Mouse (Mus musculus): ENCODE data around the gene Ebf1.

The Ebf1 gene

DNA sequence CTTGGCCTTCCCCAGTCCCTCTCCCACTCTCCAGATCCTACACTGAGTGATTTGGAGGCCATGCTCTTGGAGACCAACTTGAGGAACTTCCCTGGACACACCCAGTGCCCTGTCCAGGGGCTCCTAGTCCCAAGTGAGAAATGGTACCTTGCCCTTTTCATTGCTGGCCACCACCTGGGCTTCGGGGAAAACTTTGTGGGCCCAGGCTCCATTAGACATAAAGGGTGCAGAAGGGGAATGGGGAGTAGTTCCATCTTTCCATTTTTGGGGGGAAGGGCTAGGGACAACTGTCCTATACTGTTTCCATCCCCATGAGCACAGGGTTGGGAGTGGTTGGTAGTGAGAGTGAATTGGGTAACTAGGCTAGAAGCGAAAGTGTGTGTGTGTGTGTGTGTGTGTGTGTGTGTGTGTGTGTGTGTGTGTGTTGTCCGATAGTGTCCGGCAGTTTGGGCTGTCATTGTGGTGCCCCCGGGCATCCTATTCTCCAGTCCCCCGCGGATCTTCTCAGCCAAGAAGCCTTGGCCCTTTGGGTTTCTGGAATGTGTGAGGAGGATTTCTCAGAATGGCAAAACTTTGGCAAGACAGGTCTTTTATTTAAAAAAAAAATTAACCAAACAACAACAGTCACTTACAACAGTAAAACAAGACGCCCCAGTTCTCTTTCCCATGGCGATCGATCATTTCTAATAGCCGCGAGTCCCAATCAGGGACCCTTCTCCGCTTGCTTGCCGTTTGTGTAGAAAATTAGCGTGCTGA, 2.2 kb downstream of the Ebf1 start:
- DNase-seq (ENCODE audit: low spot score): no peak

DNA sequence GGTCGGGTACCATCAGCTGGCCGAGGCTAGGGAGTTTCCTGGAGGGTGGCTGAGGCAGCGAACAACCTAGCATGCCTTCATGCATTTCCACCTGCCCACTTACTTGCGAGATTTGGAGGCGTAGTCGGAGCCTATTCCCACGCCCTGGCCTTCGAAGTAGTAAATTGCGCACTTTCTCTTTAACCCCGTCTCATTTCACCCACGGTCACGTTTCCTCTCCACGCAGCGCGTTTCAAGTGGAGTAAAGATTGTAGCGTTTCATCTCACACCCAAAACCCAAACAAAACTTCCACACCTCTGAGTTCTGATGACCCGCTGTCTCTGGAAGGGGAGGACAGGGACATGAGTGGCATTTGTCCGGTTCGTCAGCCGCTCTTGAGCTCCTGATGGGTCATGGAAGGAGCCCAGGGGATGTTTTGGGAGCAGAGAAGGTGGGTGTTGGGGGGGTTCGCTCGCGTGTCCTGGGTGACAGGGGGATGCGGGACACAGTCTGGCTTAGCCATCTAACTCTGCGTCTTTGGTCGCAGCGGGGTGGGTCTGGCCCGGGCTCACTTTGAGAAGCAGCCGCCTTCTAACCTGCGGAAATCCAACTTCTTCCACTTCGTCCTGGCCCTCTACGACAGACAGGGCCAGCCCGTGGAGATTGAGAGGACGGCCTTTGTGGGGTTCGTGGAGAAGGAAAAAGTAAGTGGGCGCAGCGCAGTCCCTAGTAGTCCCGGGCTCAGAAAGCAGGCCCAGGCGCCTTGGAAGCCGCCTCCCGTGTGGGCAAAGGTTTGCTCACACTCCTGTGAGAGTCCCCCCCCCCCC, 3.0 kb downstream of the Ebf1 start:
- no peak for DNase-seq (ENCODE audit: low spot score)

DNA sequence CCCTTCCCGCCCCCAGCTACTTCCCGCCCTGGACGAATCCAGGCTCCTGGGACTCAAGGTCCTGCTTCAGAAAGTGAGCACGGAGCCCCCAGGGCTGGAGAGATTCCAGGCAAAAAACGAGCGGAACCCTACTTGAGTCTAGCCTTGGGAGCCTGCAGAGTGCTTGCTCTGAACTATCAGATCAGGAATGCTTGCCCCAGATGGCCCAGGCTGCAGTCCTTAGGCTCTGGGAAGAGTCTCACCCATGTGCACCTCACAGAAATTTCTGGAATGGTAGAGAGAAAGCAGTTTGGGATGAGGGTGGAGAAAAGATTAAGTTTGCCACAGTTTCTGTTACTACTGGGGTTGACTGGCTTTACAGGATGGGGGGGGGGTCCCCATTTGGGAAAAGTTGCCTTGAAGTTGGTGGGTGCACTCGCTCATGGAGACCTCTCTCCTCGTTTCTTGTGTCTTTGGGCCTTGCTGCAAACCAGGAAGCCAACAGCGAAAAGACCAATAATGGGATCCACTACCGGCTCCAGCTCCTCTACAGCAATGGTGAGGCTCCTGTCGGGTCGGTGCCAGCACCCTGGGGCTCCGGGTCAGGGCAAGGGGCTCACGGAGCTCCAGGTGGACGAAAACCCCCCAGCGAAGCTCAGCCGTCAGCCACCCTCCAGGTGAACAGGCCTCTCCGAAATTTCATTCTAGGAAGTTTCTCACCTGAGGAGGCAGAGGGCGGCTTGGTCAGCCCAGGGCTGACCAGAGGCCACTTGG, 3.8 kb downstream of the Ebf1 start:
- DNase-seq (ENCODE audit: low spot score): no peak

DNA sequence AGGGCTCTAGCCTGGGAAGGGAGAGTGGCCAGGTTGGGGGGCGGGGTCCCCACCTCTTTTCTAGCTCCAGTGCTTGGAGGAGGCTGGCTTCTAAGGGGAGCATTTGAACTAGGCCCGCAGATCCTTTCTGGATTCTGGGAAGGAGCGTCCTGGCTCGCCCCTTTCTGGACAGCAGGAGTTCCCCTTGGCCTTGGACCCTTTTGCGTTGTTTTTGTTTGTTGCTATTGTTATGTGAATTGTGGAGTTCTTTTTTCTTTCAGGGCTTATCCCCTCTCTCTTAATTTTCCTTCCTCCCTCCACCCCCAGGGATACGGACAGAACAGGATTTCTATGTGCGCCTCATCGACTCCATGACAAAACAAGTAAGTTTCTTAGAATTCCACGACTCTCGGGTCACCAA, 4.5 kb downstream of the Ebf1 start:
- no peak for DNase-seq (ENCODE audit: low spot score)

DNA sequence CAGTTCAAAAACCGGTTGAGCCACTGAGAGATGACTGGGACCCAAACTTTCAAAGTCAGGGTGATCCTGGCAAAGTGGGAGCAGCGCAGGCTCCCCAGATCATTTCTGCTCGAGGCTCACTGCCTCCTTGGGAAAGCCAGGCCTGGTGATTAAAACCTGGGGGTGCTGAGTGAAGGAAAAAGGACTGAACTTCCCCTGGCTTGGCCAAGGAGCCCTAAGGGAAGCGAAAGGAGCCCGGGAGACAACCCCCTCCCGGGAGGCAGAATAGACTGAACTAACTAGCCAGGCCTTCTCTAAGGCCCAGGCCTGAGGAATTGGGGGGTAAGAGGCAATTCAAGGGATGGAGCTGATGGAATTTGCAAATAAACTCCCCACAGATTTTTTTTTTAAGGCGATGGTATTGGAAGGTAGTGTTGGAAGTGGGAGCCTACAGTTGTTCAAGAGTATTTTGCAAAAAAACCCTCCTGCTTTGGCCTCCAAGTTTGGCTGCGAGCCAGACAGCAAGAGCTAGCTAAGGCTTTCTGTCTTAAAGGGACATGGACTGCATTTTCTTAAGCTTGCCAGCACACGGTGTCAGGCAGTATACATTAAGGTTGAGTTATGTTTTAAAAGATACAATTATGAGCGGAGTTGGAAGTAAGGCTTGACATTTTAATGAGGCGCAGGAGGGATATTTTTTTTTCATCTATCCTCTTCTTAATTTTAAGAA, 5.1 kb downstream of the Ebf1 start:
- no peak for DNase-seq (ENCODE audit: low spot score)

DNA sequence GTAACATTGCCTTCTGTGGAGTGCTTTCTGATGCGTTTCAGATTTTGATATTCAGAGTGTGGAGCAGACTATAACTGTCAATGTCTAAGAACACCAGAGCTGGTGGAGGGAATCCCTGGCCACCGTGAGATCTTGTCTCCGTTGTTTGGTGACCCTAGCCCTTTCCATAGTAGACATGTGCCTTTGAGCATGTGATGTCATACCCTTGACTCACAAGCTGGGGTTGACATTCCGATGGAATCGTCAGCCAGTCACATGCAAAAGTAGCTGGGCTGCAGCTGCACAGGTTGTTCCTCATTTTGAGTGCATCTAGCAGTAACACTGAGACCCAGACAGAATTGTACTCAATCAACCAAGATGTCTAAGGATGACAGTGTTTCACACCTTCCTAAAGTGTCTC, 7.4 kb downstream of the Ebf1 start:
- DNase-seq (ENCODE audit: low spot score): no peak

DNA sequence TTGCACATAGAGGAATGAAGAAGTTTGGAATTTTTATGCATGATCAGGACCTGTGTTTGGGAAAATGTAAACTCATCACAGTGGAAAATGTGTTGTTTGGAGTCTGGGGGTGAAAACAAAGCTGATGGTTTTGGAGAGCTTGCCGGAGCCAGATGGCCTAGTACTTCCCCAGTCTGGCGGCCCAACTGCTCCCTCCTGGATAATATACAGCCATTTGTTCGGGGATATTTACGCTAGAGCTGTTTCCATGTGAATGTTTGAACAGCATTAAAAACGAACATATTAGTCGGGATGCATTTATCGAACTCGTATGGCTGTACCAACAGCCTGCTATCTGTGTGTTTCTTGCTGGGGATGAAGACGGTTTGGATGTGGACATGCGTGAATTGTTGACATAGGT, 8.9 kb downstream of the Ebf1 start:
- DNase-seq (ENCODE audit: low spot score): no peak

DNA sequence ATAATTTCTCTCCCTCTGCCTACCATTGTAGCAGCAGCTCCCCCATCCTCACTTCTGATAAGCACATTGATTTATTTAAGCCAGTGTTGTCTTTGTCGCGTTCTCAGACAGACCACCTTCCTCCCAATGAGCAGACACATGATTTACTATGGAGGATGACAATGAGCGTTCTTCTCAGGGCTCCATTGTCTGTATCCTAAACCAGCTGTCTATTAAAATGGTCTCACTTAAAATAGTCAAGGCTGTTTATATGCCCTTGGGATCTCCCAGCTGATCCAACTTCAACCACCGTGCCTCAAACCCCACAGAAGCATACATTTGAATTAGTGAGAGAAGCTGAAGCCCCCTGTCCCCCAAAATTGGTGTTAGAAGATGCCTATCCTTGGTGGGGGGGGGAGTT, 11.3 kb downstream of the Ebf1 start:
- DNase-seq (ENCODE audit: low spot score): no peak

DNA sequence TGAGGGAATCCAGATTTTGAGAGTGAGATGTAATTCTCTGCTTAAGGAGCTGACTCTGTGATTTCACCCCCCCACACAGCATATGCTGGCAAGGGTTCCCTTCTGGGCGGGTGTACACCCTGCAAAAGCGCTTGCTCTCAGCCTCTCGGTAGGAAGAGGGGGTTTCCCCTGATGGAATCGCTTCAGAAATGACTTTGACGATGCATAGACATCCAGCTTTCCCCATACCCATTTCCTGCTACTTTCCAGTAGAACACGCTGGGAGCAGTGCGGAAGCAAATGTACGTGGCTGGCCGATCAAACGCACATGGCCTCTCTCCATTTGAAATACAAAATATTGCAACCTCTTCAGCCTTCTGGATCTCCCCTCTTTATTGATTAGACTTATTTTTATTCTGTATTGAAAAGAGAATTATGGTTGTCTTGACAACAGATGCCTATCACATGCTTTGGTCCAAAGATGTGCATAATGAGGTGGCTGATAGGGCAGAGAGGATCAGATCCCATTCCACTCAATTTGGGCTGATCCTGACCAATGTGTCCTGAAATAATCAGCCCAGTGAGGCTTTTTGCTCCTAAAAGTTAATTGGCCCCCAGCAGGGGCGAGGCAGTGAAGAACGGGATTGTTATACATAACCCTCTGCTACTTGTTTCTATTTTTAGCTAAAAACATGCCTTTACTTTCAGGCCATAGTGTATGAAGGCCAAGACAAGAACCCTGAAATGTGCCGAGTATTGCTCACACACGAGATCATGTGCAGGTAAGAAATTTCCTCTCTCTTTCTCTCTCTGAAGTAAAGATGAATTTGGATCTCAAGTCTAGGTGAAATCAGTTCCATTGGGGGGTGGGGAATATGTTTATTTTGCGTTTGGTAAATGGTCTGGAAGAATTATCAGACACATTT, 15.2 kb downstream of the Ebf1 start:
- DNase-seq (ENCODE audit: low spot score): no peak

DNA sequence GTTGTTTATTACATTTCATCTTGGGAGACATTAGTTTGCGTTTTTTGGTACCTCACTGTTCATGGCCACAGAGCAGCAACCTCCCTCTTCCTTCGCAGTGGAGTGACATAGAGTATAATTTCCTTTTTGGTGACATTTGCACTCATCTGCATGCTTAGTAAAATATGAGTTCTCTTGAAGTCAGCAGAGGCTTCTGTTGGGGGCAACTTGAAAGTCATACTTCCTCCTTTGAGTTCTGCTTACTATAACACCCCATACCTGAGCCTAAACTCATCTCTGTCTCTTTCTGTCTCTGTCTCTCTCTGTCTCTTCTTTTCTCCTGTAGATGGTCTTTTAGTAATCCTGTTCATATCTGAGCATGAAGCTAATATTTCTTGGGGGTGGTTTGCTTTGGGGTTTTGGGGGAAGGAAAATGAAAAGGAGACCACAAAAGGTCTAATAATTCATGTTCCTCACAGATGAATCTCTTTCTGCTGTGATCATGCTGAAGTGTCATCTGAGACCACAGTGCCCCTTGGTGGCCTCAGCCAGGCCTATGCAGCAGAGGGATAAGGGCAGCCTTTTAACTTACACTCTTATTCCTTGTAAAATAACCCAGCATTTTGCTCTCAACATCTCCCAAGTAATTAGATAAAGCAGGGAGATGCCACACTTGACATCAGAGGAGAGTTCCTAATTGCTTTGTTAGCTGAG, 16.0 kb downstream of the Ebf1 start:
- no peak for DNase-seq (ENCODE audit: low spot score)

DNA sequence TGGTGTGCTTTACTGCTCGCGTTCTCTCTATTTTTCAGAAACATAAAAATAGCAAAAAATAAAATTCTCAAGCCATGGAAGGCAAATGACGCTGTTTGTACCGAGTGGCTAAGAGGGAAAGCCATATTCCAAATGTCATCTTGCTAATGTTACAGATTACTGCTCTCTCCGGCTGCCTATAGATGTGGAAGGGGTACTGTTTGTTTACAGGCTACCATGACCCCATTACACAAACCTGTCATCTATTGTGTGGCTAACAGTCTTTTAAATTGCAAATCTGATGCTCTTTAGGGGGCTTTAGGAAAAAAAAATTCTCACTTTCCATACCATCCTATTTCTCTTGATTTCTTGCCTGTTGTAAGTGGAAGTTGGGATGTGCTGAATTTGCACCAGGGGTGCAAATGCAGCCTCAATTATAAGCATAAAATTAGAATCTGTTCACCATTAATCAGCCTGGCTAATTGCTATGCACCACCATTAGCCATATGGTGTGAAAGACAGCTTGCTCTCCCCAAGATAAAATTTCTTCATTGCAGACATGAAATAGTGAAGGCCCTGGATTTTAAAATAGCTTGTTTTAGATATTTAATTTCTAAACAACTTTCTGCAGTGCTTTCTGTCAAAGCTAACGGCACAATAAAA, 17.6 kb downstream of the Ebf1 start:
- DNase-seq (ENCODE audit: low spot score): no peak

DNA sequence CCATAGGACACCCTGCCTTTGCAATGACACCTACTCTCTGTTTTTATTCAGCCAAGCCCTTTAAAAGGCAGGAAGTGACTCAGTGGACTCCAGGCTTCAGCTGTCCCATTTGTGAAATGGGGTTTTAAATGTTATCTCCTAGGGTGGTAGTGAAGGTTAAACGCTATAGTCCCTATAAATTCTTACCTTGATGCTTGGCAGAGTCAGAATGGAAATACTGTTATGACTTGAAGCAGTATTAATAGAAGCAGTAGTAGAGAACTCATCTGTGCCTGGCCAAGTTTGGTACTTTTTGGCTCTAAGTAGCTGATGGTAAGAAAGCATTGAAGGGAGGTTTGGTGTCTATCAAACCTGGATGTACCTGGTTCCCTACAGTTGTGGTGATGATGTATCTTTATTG, 19.1 kb downstream of the Ebf1 start:
- no peak for DNase-seq (ENCODE audit: low spot score)

DNA sequence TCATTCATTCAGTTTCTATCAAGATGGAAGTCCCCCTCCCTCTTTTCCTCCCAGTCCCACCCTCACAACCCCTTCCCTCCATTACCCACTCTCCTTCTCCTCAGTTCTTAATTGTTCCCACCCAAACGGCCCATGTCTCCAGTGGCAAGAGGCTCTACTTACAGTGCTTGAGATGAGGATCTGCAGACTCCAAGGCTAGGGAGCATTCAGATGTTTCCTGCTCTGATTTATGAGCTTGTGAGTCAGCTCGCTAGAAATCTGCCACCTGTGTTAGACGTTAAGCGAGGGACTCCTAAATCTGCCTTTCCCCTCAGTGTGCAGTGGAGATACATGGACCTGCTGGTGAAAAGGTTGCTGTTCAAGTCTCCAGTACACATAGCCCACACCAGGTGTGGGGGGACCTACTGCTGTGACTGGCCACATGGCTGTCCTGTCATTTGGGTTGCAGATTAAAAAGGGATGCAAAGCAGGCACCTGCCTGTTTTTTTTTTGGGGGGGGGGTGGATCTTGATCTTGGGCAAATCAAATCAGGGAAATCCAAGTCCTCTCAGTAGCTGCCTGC, 21.2 kb downstream of the Ebf1 start:
- DNase-seq (ENCODE audit: low spot score): no peak

DNA sequence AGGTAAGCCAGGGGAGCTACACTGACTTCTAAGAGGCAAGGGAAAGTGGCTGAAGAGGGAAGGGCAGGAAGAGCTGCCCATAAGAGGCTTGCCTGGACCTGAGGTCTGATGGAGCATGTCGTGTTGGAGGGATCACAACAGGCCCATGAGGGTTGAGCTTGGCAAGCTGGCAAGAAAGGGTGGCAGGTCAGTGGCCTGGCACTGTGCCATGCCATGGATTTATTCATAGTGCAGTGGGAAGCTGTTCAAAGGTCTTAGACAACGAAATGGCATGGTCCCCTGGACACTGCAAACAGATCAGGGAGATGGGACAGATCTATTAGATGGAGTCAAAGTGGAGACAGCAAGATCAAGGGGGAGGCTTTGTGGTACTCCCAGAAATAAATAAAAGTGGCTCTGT, 24.4 kb downstream of the Ebf1 start:
- DNase-seq (ENCODE audit: low spot score): no peak

DNA sequence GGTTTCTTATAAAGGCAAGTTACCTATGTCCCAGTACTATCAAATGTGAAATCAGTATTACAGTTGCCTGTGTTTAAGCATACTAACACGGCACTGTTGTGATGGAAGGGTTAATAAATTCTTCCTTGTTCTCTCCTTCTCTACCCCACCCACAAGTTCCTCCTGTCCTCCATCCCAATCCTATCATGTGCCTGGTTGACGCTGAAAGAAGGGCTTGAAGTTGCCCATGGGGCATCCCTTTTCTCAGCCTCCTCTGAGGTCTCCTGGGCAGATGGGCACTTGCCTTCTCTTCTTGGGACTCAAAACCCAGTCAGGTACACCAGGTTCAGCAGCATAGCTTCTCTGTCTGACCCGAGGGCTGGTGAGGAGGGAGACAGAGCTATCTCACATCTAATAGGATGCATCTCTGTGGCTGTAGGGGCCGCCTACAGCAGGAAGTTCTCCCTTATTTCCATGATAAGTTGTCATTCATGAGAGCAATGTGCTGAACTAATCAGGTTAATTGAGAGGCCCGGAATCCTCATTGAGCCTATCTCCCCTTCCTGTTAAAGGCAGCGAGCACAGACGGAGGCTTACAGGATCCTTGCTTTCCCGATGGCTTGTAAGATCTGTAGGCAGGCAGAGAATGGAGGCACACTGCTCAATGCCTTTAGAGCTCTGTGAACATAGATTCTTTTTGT, 37.4 kb downstream of the Ebf1 start:
- DNase-seq (ENCODE audit: low spot score): no peak

DNA sequence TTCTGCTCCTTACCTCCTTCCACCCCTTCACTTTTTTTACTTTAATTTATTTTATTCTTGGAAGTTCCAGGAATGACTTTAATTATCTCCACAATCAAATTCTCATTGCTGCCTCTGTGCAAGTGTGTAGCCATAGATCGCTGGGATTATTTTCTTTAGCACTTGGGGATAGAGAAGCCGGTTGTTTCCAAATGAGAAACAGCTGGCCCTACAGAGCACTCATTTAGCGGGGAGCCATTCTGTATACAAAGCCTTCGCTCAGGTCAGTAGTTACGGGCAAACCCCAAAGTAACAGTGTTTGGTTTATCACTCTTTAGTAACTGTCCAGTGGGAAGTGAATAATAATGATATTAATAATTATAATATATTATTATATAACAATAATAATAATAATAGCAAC, 38.4 kb downstream of the Ebf1 start:
- DNase-seq (ENCODE audit: low spot score): no peak

DNA sequence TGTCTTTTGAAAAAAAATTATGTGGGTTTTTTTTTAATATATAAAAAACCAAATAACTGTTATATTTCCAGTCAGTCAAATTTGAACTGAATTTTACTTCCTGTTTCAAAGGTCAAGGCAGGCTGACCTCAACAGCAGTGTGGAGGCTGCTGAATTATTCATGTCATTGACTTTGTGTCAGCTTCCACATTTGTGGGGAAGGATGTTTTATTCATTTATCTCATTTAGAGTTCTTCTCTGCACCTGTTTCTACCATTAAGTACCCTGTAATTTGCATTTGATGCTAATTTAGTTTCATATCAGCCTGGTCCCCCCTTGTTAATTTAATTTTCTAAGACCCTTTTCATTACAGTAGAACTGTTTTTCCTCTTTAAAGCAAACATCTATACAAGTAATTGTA, 39.8 kb downstream of the Ebf1 start:
- DNase-seq (ENCODE audit: low spot score): no peak

DNA sequence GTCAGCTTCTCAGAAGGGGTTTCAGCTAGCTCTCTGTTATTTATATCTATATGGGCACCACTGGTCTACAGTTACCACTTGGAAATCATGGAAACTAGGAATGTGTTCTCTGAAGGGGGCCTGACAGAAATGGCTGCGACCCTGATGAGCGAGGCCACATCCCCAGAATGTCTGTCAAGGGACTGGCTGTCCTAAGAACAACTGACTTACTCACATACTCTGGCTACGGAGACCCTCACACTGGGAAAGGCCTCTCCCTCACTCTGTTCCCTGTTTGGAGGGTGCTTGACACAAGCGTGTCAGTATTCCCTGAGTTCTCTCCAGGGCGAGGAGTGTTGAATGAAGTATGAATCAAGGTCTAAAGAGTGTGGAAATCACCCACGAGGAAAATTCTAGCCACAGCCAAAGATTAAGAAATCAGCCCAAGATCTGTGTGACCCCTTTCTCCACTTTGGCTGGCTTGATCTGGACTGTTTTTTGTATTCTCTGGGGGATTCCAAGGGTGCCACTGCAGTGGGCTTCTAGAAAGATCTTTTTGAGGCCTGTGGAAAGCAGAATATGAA, 40.8 kb downstream of the Ebf1 start:
- no peak for DNase-seq (ENCODE audit: low spot score)

DNA sequence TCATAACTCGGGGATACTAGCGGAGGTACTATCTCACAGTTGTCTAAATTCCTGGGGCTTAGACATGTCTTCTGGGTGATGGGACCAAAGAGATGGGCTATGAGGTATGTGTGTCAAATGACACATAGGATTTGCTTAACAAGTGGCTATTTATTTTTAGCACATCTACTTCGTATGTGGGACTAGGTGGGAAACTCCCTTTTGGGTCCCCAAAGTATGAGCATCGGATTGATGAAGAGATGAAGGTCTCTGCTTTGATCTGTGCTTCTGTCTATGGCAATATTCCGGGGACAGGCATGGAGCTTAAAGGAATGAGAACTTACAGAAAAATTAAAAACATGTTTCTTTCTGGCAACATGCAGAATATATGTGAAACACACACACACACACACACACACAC, 44.8 kb downstream of the Ebf1 start:
- DNase-seq (ENCODE audit: low spot score): no peak

All from ovary, adult 18-20 months (tissue).